Mouse (Mus musculus): ENCODE results near the gene Fam13a. TPM values are rescaled to one million over a fixed set of nuclear protein-coding genes. Genes with fewer than 3 reads are reported as not detected.

Gene Fam13a
- total RNA-seq, 2 experiments from 2014 or later = not detected

DNA sequence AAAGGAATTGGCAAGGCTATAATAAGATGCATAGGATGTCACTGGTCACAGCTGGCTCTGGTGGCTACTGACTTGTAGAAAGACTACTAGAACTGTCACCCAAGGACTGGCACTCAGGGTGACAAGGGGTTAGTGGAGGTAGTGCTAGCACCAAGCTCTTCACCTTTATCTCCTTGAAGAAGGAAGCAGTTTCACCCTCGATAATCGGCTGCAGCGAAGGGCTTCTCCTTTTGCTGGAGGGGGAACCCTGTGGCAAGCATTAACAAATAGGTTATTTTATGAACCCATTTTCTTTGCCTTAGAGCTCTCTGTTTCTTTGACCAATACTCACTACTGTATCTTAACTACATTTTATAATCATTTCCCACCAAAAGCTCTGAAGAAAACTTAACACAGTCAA lies 80.4 kb downstream of the Fam13a start:
- no peak for ATAC-seq (replicated peaks; ENCODE audit: low FRiP score, poor library complexity, severe bottlenecking)

DNA sequence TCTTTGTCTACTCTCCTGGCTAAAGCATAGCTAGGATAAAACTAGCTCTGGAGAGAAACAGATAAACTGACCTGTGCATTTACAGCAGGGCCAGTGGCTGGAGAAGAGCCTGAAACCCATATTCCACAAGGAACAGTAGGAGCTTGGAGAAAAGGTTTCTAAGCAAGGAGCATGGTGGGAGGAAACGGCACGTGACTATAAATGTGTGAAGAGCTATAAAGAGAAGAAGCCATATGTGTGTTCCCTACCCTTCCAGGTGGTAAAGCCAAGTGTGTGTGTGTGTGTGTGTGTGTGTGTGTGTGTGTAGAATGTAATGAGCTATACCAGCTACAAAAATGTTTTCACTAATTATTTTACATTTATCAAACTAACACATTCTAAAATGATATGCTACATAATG lies 82.1 kb downstream of the Fam13a start:
- ATAC-seq (replicated peaks; ENCODE audit: low FRiP score, poor library complexity, severe bottlenecking) = no peak

DNA sequence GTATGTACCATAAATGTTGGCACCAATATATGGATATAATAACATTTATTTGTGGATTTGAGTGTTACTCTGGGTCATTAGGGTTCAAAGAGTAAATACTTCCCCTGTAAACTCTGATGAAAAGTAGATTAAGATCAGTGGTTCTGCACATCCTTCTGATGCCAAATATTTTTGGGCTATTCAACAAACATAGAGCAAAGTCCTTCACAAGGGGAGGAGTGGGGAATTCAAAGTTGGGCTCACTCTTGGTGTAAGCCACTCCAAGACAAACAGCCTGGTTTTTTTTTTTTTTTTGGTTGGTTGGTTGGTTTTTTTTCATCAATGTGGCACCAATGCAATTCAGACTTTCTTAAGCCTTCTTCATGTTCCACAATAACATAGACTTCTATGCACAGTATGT lies 86.6 kb downstream of the Fam13a start:
- no peak for ATAC-seq (replicated peaks; ENCODE audit: low FRiP score, poor library complexity, severe bottlenecking)

DNA sequence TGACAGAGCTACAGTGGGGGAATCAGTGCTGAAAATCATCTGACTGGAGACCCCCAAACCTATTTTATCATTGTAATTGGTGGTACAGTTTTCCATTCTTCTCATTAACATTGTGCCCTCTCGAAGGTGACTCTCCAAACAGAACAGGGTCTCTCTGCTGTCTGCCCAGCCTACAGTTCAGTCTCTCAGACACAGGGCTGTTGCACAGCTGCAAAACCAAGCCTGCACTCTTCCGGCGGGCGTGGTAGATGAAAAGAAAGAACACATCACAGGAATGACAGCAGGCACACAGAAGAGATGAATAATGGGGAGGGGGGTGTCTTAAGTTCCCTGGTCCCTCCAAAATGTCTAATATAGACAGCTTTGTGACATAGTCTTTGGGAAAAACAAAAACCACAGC lies 90.2 kb downstream of the Fam13a start:
- ATAC-seq (replicated peaks; ENCODE audit: low FRiP score, poor library complexity, severe bottlenecking) = no peak

DNA sequence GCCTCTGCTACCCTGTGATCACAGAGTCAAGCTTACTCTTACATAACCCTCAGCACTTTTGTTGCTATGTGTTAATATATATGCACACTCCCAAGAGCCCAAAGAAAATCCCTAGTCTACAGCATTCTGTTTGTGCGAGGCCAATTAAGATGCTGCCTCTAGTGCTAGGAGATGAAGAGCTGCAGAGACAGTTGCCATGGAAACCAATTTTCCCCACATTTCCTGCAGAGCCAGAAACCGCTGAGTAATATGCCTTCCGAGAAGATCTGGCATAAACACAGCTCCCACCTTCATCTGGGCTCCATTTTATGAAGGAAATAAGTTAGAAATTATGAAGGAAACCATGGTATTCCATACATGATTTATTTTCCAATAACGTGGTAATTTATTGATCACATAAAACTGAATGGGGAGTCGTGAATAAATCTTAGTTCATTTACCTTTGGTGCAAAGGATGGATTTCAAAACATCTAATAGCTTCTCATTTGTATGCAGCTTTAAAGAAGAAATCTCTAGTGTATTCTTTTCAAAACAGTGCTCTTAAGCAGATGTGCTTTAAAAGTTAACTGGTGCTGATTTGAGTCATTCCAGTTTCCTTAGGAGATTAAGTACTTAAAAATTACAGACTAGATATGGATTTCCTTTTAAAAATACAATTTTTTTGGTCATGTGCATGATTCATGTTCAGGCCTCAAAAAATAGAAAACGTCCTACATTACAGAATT lies 91.0 kb downstream of the Fam13a start:
- no peak for ATAC-seq (replicated peaks; ENCODE audit: low FRiP score, poor library complexity, severe bottlenecking)

DNA sequence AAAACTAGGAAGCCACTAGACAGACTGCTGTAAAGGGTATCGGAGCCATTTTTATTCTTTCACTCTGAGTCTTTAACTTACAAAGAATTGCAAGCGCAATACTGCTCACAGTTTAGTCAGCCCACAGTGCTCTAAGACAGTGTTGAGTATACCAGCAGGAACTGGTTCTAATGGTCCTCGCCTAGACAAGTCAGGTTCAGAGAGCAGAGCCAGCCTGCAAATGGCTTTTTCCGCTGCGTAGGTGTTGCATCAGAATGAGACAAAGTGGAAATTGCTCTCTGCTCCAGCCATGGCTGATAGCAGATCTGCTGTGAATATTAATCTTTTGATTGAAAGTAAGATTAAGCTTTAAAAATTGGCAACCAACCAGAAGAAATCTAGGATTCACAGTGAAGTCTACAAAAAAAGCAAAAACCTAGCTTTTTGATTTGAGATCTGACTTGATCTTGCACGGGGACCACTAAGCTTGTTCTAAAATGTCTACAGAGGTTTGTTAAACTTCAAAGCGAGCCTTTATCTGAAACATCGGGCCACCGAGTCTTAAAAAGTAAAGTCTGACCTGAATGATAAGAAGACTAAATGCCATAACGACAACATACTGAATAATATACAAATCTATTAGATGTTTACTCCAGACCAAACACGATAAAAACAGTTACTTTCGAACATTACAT lies 91.7 kb downstream of the Fam13a start:
- ATAC-seq (replicated peaks; ENCODE audit: low FRiP score, poor library complexity, severe bottlenecking) = no peak

DNA sequence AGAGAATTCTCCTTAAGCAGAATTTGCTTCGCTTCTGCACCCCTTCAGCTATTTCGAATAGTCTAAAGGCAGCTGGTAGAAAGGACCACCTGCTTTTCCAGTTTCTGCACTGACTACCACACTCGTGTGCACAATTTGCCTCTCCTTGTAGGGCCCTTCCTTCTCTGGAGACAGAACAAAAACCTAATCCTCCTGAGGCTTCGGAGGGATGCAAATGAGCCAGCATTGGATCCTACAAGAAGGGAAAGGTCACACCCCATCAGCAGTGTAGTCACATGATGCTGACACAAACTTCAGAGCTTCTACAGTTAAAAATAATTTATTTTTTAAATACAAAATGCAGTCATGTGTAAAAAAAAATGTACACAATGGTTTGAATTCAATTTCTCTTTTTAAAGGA lies 93.2 kb downstream of the Fam13a start:
- ATAC-seq (replicated peaks; ENCODE audit: low FRiP score, poor library complexity, severe bottlenecking) = no peak

DNA sequence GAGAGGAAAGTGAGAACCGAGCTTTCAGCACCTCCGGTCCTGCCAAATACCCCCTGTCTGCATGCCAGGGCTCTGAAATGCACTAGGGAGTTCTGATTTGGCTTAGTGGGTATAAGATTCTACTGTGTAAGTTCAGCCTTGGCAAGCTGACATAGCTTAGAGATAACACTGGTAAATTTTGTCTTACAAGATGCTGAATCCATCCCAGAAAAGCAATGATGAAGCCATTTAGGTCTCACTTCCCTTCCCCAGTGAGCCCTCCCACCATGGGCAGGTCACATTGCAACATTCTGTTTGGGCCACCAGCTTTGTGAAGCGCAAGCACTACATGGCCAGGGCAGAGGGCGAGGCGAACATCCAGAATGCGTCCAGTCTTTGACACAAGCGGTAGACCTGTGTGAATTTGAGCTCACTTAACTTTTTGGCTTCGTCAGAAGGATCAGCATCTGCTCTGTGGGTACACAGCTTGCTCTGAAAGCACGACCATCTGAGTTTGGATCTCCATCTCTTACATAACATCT lies 94.4 kb downstream of the Fam13a start:
- no peak for ATAC-seq (replicated peaks; ENCODE audit: low FRiP score, poor library complexity, severe bottlenecking)

DNA sequence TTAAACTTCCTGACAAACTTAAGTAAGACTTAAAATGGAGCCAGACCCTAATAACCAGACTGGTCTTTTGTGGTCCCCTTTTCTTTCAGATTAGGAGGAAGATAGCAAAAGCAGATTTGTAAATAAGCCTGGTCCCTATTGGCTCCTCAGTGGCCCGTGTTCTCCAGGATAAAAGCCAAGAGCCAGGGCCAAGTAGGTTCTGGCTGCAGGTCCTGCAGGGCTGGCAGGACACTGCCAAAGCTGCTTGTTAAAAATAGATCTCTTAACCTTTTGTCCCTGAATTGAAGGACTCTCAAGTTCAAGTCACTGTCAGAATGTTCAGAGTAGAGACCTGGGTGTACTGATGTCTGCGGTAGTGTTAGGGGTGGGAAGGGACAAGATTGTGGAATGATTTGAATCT lies 96.5 kb downstream of the Fam13a start:
- no peak for ATAC-seq (replicated peaks; ENCODE audit: low FRiP score, poor library complexity, severe bottlenecking)

DNA sequence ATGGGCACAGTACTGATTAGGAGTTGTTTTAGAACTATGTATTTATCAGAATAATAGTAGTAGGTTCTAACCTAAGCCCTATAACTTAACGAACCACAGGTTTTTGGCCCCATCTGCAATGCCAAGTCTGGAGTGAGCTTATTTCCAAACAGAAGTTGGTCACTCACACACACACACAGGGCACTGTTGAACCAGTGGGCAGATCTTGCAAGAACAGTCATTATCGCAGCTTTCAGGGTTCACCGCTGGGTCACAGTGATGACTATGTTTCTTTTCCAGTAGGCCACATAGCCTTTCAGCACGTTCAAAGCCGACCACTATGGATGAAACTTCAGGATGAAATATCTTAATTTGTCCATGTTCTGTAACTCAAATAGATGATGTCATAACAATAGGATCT lies 101.8 kb downstream of the Fam13a start:
- ATAC-seq (replicated peaks; ENCODE audit: low FRiP score, poor library complexity, severe bottlenecking) = no peak

DNA sequence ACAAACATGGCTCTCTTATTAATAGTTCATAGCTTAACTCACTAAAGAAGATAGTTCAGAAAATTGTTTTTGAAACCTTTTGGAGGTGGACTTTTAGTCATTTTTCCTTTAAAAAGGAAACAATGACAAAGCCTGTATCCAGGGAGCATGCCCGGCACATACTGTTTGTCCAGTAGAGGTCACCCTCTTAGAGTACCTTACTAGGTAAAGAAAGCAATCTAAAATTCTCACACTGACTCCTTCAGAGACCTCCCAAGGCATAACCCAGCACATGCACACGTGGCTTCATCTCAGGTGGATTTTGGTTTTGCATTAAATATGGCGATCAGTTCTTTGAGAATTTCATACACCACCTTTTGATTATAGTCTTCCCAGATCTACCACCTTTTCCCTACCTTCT lies 102.7 kb downstream of the Fam13a start:
- no peak for ATAC-seq (replicated peaks; ENCODE audit: low FRiP score, poor library complexity, severe bottlenecking)

DNA sequence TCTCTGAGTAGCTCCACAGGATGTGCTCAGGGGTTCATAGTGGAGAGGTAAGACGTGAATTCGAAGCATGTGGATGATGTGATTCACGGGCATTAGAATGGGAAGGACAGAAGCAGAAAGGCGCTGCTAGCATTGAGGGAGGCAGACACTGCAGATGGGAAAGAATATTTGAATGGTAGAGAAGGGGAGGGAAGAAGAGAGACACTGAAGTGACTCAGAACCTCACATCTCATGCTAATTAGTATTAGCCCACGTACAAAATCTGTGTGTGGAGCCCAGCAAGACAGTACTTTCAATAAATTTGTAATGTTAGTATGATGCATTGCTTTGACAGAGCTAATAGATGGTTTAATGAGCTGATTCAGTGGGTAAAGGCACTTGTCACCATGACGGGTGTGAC lies 103.6 kb downstream of the Fam13a start:
- no peak for ATAC-seq (replicated peaks; ENCODE audit: low FRiP score, poor library complexity, severe bottlenecking)

DNA sequence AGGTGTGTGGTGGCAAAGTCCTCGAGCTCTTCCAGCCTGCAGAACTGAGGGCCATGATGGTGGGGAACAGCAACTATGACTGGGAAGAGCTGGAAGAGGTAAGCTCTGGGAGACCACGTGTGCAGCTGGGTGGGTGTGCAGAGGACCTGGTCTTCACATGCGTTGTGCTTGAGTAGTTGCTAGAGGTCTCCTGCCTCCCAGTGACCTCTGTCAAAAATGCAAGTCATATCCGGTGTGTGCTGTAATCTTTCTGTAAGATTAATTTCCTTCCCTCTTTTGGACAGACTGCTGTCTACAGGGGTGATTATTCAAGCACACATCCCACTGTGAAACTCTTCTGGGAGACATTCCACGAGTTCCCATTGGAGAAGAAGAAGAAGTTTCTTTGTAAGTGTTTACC lies 107.9 kb downstream of the Fam13a start:
- ATAC-seq (replicated peaks; ENCODE audit: low FRiP score, poor library complexity, severe bottlenecking) = no peak

DNA sequence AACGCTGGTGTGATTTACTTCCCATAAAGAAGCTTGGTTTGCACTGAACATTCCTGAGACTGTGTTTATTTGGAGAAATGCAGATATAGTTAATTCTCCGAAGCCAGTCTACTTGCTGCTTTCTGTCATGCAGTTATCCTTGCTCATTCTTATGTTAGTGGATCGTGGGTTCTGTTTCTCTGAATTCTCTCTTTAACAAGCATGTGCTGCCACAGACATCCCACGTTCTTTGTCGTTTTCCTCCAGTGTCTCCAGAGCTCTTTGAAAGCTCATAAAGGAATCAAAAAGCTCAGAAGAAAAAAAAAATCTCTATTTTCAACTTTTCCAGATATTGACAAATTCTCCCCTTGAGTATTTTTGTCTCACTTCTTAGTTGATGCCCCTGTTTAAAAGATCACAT lies 110.4 kb downstream of the Fam13a start:
- ATAC-seq (replicated peaks; ENCODE audit: low FRiP score, poor library complexity, severe bottlenecking) = no peak

DNA sequence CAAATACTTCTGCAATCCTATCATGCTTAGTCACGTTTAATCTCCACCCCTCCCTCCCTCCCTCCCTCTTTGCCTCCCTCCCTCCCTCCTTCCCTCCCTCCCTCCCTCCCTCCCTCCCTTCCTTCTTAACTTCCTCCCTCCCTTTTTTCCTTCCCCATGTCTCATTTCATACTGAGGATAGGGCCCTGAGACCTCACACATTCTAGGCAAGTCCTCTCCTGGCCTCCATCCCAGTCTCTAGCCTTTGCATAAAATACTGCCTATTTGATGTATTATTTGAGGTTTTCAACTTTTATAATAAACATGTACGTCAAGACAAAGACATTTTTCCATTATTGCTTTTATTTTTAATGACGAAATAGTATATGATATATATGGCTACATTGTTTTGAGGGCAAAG lies 110.8 kb downstream of the Fam13a start:
- no peak for ATAC-seq (replicated peaks; ENCODE audit: low FRiP score, poor library complexity, severe bottlenecking)

DNA sequence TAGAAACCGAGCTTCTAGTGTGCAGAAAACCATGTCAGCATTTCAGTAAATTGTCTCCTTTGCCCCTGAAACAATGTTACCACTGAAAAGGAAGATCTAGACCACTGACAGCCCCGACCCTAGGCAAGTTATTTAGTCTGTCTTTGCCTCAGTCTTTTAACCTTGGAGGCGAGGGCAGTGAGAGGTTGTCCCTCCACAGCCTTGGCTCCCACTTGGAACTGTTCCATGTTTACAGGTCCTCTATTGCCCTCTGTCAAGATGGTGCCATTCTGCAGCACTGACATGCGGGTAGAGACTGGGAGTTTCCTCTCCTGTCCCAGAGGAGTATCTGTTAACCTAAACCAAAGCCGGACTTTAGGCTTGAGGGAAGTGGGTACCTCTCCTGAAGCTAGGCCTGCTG lies 111.5 kb downstream of the Fam13a start:
- ATAC-seq (replicated peaks; ENCODE audit: low FRiP score, poor library complexity, severe bottlenecking) = no peak

DNA sequence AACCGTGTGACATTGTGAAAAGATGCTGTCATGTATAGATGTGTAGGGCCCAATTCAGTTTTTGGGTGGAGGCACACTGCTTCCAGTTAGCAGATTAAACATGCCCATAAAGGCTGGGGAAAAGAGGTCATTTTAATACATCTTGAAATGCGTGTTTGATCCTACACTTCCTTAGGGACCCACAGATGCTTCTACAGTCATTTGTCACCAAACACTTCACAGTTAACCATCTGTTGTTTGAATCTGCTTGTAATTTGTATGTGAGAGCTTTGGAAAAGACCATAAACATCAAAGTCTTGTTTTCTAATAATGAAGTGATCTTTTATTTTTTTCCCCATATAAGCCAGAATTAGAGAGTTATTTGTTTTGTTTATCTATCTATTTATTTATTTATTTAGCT lies 116.6 kb downstream of the Fam13a start:
- ATAC-seq (replicated peaks; ENCODE audit: low FRiP score, poor library complexity, severe bottlenecking) = no peak

DNA sequence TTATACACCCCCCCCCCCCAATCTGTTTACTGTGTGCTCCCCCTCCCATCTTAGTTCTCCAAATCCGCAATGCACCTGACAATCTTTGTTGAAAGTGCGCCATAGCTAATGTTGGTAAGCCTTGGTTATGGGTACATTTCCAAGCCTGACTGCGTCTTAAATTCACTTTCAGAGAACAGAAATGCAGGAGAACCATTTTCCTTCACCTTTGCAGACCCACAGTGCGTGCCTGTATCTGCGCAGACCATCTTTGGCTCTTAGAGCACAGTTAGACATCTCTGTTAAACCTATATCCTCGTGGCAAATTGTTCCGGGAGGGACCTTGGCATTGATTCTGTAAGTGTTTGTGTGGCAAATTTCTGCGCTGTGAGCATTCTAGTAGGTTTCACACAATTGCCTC lies 117.0 kb downstream of the Fam13a start:
- no peak for ATAC-seq (replicated peaks; ENCODE audit: low FRiP score, poor library complexity, severe bottlenecking)

DNA sequence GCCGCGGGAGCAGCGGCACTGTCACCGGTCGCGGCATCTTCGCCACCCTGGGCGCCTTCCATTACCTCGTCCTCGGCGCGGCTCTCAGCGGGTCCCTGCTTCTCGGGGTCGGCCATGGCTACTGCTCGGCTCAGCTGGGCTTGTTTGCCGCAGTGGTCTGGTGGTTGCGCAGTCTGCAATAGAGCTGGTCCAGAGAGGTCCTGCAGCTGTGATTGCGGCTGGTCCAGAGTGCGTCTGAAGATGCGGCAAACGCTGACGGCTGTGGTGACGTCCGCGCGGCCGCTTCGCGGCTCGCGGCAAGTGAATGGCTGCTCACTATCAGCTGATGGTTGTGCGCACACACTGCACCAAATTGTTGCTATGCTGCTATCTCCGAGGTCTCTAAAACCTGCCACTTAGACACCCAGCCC lies 117.5 kb downstream of the Fam13a start, which contains the start of gene Nap1l5:
Gene Nap1l5, minus strand, starts transcription at position 225 of the 410 bp plus-strand sequence.
- no peak for ATAC-seq (replicated peaks; ENCODE audit: low FRiP score, poor library complexity, severe bottlenecking)

DNA sequence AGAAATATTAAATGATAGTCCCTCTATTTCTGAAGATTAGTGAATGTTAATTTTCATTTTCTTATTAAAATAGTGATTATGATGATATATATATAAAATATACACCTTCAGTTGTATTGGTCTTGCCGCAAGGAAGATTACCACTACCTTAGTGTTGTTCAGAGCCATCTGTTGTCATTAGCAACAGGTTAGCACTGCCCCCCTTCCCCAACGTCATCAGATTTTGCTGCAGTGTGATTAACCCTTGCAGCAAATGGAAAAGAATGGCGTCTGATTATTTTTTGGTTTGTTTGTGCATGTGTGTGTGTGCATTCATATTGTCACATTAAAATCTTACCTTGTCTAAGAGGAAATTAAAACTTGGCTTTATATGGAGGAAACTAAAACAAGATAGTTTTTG lies 119.8 kb downstream of the Fam13a start:
- no peak for ATAC-seq (replicated peaks; ENCODE audit: low FRiP score, poor library complexity, severe bottlenecking)

DNA sequence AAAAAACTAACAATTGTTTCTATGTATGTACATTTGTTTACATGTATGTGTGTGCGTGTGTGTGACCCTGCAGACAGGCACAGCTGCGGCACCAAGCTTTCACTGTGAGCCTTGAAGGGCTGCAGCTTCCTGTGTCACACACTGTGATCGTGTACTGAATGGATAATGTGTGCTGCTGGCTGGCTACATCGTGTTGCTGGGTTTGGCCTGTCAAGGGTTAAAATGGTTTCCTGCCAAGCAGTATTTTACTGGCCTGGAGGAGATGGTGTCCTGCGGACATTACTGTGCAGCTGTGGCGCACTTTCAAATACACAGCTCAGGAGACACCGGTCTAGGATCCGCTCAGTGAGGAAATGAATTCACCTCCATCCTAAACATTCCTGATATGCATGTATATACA lies 121.2 kb downstream of the Fam13a start:
- no peak for ATAC-seq (replicated peaks; ENCODE audit: low FRiP score, poor library complexity, severe bottlenecking)

DNA sequence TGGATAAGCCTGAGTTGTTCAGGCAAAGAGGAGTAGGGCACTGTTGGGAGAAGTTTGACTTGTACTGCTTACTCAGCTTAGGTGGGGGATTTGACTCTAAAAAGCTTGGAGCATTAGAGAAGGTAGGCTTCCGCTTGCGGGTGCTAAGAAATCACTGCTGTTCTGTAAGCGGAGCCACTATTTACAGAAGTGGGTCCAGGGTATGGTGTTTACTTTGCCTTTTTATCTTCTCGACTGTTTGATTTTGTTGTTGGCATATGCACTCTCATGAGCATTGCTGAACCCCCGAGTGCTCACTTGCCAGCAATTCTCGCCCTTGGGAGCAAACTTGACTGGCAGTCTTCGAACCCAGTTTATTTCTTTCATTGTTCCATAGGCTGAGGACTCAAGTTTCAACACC lies 123.8 kb downstream of the Fam13a start:
- ATAC-seq (replicated peaks; ENCODE audit: low FRiP score, poor library complexity, severe bottlenecking) = no peak
